Mouse (Mus musculus) limb, embryonic 14.5 days (tissue): ENCODE measurements around the gene Lgi4. TPM values are rescaled to one million over a fixed set of nuclear protein-coding genes. Genes with fewer than 3 reads are reported as not detected.

ENCODE experiments used
- ATAC-seq: fragments of 200-750 bp; cut with Nextera tagmentation; 2 replicates; pipeline ENCODE4 v1.8.0; 2017; ENCODE audit warnings: low read depth, moderate number of reproducible peaks, moderate TSS enrichment; ENCODE audit not compliant: low FRiP score
- DNase-seq: peaks from one replicate; pipeline ENCODE4 v3.0.0-alpha.2; 2015; ENCODE audit warnings: low spot score
- H3K27ac ChIP-seq: fragments of 300-500 bp; sonication (generic); replicated peaks from 2 replicates; pipeline ENCODE4 v1.5.1; 2014; ENCODE audit warnings: low read depth, mild to moderate bottlenecking, low read length, moderate library complexity, mixed read lengths
- H3K27me3 ChIP-seq: fragments of 300-500 bp; sonication (generic); 2 replicates; pipeline ENCODE4 v1.6.1; 2014; ENCODE audit warnings: low read length, mixed read lengths; ENCODE audit not compliant: control insufficient read depth, insufficient read depth
- H3K36me3 ChIP-seq: fragments of 300-500 bp; sonication (generic); 2 replicates; pipeline ENCODE4 v1.6.1; 2014; ENCODE audit warnings: mild to moderate bottlenecking, low read length, moderate library complexity, mixed read lengths; ENCODE audit not compliant: control insufficient read depth, insufficient read depth
- H3K4me1 ChIP-seq: fragments of 300-500 bp; sonication (generic); 2 replicates; pipeline ENCODE4 v1.6.1; 2014; ENCODE audit warnings: antibody characterized with exemption, low read length, mixed read lengths; ENCODE audit not compliant: control insufficient read depth, insufficient read depth
- H3K4me2 ChIP-seq: fragments of 300-500 bp; sonication (generic); replicated peaks from 2 replicates; pipeline ENCODE4 v1.6.1; 2014; ENCODE audit warnings: low read depth, mild to moderate bottlenecking, low read length, moderate library complexity; ENCODE audit not compliant: severe bottlenecking
- H3K4me3 ChIP-seq: fragments of 300-500 bp; sonication (generic); replicated peaks from 2 replicates; pipeline ENCODE4 v1.5.1; 2014; ENCODE audit warnings: low read length
- H3K9ac ChIP-seq: fragments of 300-500 bp; sonication (generic); 2 replicates; pipeline ENCODE4 v1.6.1; 2014; ENCODE audit warnings: mild to moderate bottlenecking, low read depth, low read length, moderate library complexity; ENCODE audit not compliant: severe bottlenecking
- H3K9me3 ChIP-seq: fragments of 300-500 bp; sonication (generic); 2 replicates; pipeline ENCODE4 v1.6.1; 2016; ENCODE audit warnings: low read length; ENCODE audit not compliant: control insufficient read depth
- POLR2A ChIP-seq: fragments of 200-500 bp; IDR thresholded peaks from 2 replicates; pipeline ENCODE4 v1.8.0; 2012; ENCODE audit warnings: inconsistent platforms, mild to moderate bottlenecking, moderate library complexity, borderline replicate concordance; ENCODE audit not compliant: insufficient read depth, insufficient read length; ENCODE audit errors: extremely low read depth
- WGBS: fragments of 180-500 bp; shearing (Covaris S2); extraction: QIAGEN DNeasy Blood & Tissue Kit; methylation state at CpG from one replicate; pipeline ENCODE4 v1.1.7; 2014; 5-methylcytosine and 5-hydroxymethylcytosine counted together
- polyA plus RNA-seq, 2 experiments: library from polyadenylated mRNA; depleted of rRNA in 1 of 2; stranded (reverse) in 1 of 2; unstranded in 1 of 2; fragments of >200 nt; fragmentation: Nextera tagmentation in 1 of 2; extraction: Ambion mirVana in 1 of 2; gene quantifications; 2 replicates each; pipeline versions ENCODE4 v1.2.1 to v1.2.3; 2012 to 2014

The Lgi4 gene
- polyA plus RNA-seq, 2 experiments: 1.1 to 2.0 TPM

GRCm38 (mm10) chr7:31081106-31081505 is 22.0 kb downstream of the Lgi4 start:
- Histone ChIP-seq H3K4me2 (no peak overlapping the region), H3K4me3 (no peak overlapping the region), H3K9ac (no peak overlapping the region), H3K27ac (no peak overlapping the region), H3K4me1 (peaks cover 13% of the 10 kb centered on the region; the same call in 1 of the 2 replicates), H3K9me3 (no peaks in the 10 kb centered on the region), H3K36me3 (no peaks in the 10 kb centered on the region), H3K27me3 (no peaks in the 10 kb centered on the region)
- DNase-seq: no peak
- no peak for TF ChIP-seq POLR2A
- no peak for ATAC-seq
- WGBS: 52% methylated on average over 1 of the region's 1 CpGs

DNA sequence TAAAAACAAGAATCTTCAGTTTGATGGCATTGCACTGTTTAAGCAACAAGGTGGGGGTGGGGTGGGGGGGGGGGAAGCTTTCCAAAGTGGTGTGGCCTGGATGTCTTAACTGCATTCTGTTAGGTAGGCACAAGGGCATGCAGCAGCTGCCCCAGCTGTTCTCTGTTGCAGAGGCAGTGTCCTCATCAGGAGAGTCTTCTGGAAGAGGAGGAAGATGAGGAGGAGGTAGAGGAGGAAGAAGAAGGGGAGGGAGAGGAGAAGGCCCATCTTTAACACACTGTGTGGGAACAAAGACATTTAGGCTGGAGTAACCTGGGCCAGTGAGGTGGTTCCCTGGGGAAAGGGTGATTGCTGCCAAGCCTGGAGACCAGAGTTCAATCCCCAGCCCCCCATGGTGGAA is 23.0 kb downstream of the Lgi4 start:
- Histone ChIP-seq H3K27me3 (no peaks in the 10 kb centered on the region), H3K9me3 (no peaks in the 10 kb centered on the region), H3K4me2 (no peak overlapping the region), H3K36me3 (no peaks in the 10 kb centered on the region), H3K4me1 (peaks cover 7% of the 10 kb centered on the region; the same call in 1 of the 2 replicates), H3K27ac (no peak overlapping the region), H3K9ac (no peak overlapping the region), H3K4me3 (no peak overlapping the region)
- no peak for DNase-seq
- no peak for TF ChIP-seq POLR2A
- ATAC-seq: no peak

DNA sequence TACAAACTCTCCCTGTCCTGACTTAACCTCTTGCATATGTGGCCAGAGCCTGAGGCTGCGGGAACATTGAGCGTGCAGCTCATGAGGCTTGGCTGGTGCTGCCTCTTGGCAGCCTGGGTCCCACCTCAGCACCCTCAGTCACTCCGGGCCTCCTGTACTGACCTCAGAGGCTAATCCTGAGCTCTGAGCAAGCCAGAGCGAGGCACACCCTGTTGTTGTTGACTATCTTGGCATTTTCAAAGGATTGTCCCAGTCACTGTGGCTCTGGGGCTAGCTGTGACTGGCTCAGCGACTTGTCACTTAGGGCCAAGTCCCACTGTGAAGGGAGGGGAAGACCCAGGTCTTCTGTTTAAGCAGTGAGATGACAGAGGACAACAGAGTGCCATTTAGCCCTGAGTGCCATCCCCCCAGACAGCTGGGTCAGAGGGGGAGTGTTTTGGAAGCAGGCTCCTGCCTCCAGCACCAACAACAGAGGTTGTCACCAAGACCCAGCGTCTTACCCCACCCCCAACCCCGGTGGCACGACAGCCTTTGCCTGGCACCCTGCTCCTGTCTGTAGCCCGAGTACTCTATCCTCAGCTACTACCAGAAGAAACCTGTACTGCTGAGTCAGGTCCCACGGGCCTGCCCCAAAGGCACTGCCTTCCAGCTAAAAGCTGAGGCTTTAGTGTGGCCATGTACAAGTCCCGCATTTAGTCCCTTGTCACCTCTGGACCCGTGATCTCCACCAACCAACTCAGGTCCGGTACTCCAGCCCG is 23.9 kb downstream of the Lgi4 start:
- Histone ChIP-seq H3K4me3 (no peak overlapping the region), H3K9ac (no peak overlapping the region), H3K36me3 (no peaks in the 10 kb centered on the region), H3K27me3 (no peaks in the 10 kb centered on the region), H3K9me3 (no peaks in the 10 kb centered on the region), H3K27ac (no peak overlapping the region; the same call in 1 of the 2 replicates), H3K4me2 (no peak overlapping the region), H3K4me1 (peaks cover 2% of the 10 kb centered on the region; the same call in 1 of the 2 replicates)
- 68% methylated on average over 14 of the region's 14 CpGs for WGBS
- no peak for TF ChIP-seq POLR2A
- no peak for DNase-seq
- ATAC-seq: peak; percentile 45; the same call in 1 of the 2 replicates

GRCm38 (mm10) chr7:31084140-31084539 is 25.0 kb downstream of the Lgi4 start:
- Histone ChIP-seq H3K27ac (peak overlapping the region; percentile 27; the same call in 1 of the 2 replicates), H3K9ac (no peak overlapping the region), H3K4me2 (no peak overlapping the region), H3K9me3 (no peaks in the 10 kb centered on the region), H3K4me3 (no peak overlapping the region), H3K4me1 (peaks cover 2% of the 10 kb centered on the region; the same call in 1 of the 2 replicates), H3K36me3 (no peaks in the 10 kb centered on the region), H3K27me3 (no peaks in the 10 kb centered on the region)
- TF ChIP-seq POLR2A: no peak
- ATAC-seq (no peak), DNase-seq (no peak)
- WGBS: 42% methylated on average over 9 of the region's 9 CpGs

GRCm38 (mm10) chr7:31085171-31085570 is 26.0 kb downstream of the Lgi4 start:
- no peaks in the 10 kb centered on the region for H3K27me3 ChIP-seq
- H3K4me3 ChIP-seq: no peak overlapping the region
- WGBS: 56% methylated on average over 3 of the region's 3 CpGs
- DNase-seq (no peak), ATAC-seq (no peak)
- TF ChIP-seq POLR2A: no peak
- H3K4me2 ChIP-seq: no peak overlapping the region
- H3K36me3 ChIP-seq: no peaks in the 10 kb centered on the region
- H3K4me1 ChIP-seq: peaks cover 2% of the 10 kb centered on the region; the same call in 1 of the 2 replicates
- no peaks in the 10 kb centered on the region for H3K9me3 ChIP-seq
- H3K9ac ChIP-seq: no peak overlapping the region
- no peak overlapping the region for H3K27ac ChIP-seq
